Mouse (Mus musculus) CH12.LX (cell line): Measurements from ENCODE around the gene Plpp3.
"Not testable (repeated sequence)": the region's sequence is repeated elsewhere in the genome, so short reads cannot be mapped to it uniquely, and the experiment has no call there.

Source experiments
- CTCF ChIP-seq, 2 experiments: IDR thresholded peaks in 1 of 2; conservative IDR thresholded peaks in 1 of 2; 2 replicates each; pipeline ENCODE4 v1.5.1; 2011 to 2012; ENCODE audit warnings: low read depth in 2 of 2, low read length in 2 of 2, improper control_type of control experiment in 1 of 2, inconsistent platforms in 1 of 2, mild to moderate bottlenecking in 1 of 2, moderate library complexity in 1 of 2
- GABPA ChIP-seq: IDR thresholded peaks from 2 replicates; pipeline ENCODE4 v1.6.1; 2012; ENCODE audit warnings: low read depth, low read length, improper control_type of control experiment, inconsistent platforms; ENCODE audit not compliant: insufficient replicate concordance
- KAT2A ChIP-seq: IDR thresholded peaks from 2 replicates; pipeline ENCODE4 v1.6.1; 2012; ENCODE audit warnings: low read length, improper control_type of control experiment, inconsistent platforms; ENCODE audit not compliant: insufficient replicate concordance
- MAX ChIP-seq: IDR thresholded peaks from 2 replicates; pipeline ENCODE4 v1.6.1; 2011; ENCODE audit warnings: low read length, improper control_type of control experiment
- POLR2A ChIP-seq: IDR thresholded peaks from 2 replicates; pipeline ENCODE4 v1.6.1; 2011; ENCODE audit warnings: low read depth, mild to moderate bottlenecking, improper control_type of control experiment, low read length
- RCOR1 ChIP-seq: conservative IDR thresholded peaks from 2 replicates; pipeline ENCODE4 v1.6.1; 2012; ENCODE audit warnings: low read depth, mild to moderate bottlenecking, inconsistent platforms, low read length, improper control_type of control experiment
- TBP ChIP-seq: conservative IDR thresholded peaks from 2 replicates; pipeline ENCODE4 v1.6.1; 2011; ENCODE audit warnings: low read depth, low read length, improper control_type of control experiment

DNA sequence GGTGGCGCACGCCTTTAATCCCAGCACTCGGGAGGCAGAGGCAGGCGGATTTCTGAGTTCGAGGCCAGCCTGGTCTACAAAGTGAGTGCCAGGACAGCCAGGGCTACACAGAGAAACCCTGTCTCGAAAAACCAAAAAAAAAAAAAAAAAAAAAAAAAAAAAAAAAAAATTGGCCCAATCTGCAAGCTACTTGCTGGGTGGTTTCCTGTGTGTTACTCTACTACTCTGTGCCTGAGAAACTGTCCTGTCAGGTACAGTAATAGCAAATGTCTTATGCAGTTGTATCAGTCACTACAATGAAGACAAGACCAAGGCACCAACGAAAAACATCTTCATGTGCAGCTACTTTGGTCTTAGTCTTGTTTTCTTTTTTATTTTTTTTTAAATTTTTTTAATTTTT is 112.3 kb downstream of the Plpp3 start:
- not testable (repeated sequence) for TF ChIP-seq TBP; CTCF (conservative IDR thresholded peaks at IDR 0.05 in 1 of 2, IDR thresholded peaks at IDR 0.05 in 1 of 2; ENCODE audit: low read depth in 2 of 2, low read length in 2 of 2); POLR2A; RCOR1; GABPA; KAT2A; MAX
